Mouse (Mus musculus) splenic B cell, adult 2 months (primary cell): Measurements from ENCODE around the gene Fam228a.
"Not testable (repeated sequence)": the region's sequence is repeated elsewhere in the genome, so short reads cannot be mapped to it uniquely, and the experiment has no call there.

ENCODE experiments used
- DNase-seq: peaks from one replicate; pipeline ENCODE4 v3.0.0-alpha.2; 2011; ENCODE audit warnings: low read depth, low spot score
- H3K27me3 ChIP-seq: 2 replicates; pipeline ENCODE4 v1.6.1; 2012; ENCODE audit warnings: mild to moderate bottlenecking, low read length, moderate library complexity, mixed read lengths; ENCODE audit not compliant: control insufficient read depth, poor library complexity, insufficient read depth, severe bottlenecking
- H3K36me3 ChIP-seq: 2 replicates; pipeline ENCODE4 v1.6.1; 2012; ENCODE audit warnings: mild to moderate bottlenecking, low read length, moderate library complexity, mixed read lengths; ENCODE audit not compliant: control insufficient read depth, poor library complexity, insufficient read depth, severe bottlenecking

Fam228a gene

DNA sequence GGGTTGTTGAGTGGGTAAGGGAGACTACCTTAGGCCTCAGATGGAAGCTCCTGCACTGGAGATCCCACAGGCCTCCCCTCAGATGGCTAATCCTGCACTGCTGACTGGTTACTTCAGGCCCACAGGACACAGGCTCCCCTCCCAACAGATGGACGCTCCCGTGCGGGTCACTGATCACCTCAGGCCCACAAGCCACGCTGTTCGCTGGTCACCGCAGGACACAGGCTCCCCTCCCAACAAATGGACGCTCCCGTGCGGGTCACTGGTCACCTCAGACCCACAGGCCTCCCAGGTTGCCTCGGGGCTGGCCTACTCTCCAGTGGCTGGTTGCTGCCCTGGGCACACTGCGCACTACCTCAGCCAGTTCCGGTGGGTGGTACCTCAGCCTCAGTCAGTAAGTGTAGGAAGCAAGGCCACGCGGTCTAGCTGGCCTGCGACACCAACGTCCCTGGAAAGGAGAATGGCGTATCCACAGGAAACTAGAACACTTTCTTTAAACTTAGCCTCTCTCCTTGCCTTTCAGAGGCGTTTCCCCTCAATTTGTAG, at the start of gene Fam228a:
Gene Fam228a, minus strand, starts transcription at position 400 of the 546 bp plus-strand sequence.
- DNase-seq: no peak
- Histone ChIP-seq H3K27me3 (no peaks in the 10 kb centered on the region), H3K36me3 (no peaks in the 10 kb centered on the region)

DNA sequence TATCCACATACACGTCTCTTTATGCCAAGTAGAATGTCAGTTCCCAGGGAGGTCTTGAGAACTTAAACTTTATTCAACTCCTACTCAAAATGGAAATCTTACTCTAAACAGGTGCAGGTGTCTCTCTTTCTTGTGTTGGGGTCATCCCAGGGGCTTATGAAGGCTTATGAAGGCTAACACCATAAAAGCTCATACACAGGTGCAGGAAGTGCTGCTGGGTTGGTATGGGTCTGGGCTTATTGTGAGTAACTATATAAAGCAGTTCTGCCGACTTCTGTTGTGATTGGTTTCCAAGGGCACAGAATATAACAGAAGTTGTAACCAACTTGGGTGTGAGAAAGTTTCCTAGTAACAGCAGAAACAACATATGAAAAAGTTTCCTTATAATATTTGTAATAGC, 46.2 kb upstream of the Fam228a start:
- Histone ChIP-seq H3K36me3 (no peaks in the 10 kb centered on the region), H3K27me3 (no peaks in the 10 kb centered on the region)
- no peak for DNase-seq

DNA sequence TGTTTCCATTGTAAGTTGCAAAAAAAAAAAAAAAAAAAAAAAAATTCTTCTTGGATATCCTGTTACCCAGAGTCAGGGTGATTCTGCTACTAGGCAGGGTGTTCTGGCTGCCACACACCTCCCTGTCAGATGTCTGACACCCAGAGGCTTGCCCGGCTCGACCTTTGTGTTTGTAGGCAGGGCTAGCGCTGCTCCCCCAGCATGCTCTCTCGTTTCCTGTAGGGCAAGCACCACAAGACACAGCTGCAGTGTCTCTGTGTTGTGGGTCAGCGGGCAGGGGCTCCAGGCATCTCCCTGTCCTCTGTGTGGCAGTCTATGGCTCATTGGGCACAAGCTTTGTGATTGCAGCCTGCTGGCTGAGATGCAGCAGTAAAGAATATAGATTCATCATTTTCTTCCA, 45.4 kb upstream of the Fam228a start:
- H3K27me3 ChIP-seq: no peaks in the 10 kb centered on the region
- no peaks in the 10 kb centered on the region for H3K36me3 ChIP-seq
- DNase-seq: no peak

DNA sequence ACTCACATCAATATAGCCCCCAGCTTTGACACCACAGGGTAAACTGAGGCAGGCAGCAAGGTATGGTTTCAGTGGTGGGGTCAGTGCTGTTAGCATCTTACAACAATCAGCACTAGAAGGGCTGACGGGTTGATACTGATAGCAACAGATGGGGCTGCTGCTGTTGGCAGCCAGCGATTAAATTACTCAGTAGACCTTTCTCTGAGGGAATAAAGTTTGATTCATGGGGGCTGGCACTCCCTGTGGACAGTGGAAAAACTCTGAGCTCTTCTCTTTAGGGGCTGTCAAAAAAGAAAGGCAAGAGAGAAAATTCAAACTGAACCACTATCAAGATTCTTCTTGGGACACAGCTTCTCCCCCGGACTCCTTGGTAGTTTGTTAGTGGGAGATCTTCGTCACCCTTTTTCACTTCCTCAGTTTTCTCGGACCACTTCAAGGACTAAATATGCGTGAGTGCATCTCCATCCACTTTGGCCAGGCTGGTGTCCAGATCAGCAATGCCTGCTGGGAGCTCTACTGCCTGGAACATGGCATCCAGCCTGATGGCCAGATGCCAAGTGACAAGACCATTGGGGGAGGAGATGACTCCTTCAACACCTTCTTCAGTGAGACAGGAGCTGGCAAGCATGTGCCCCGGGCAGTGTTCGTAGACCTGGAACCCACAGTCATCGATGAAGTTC, 43.6 kb upstream of the Fam228a start:
- not testable (repeated sequence) for DNase-seq, H3K27me3 ChIP-seq, H3K36me3 ChIP-seq

DNA sequence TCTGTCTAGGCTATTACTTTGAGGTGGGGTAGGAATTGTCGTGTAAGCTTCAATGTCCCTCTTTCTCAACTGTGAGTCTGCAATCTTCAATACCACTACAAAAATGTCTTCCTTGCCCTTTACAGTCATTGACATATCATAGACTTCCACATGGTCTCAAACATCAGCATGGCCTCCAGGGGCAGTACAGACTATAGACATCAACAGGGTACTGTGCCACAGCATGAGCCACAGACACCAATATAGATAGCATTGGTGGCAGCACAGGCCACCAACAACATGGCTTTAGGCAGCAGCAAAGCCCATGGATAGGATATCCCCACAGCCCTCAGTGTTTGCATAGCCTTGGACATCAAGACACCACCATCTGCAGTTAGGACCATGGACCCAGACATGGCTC, 43.0 kb upstream of the Fam228a start:
- DNase-seq: peak; percentile 6
- H3K27me3 ChIP-seq: no peaks in the 10 kb centered on the region
- H3K36me3 ChIP-seq: no peaks in the 10 kb centered on the region

DNA sequence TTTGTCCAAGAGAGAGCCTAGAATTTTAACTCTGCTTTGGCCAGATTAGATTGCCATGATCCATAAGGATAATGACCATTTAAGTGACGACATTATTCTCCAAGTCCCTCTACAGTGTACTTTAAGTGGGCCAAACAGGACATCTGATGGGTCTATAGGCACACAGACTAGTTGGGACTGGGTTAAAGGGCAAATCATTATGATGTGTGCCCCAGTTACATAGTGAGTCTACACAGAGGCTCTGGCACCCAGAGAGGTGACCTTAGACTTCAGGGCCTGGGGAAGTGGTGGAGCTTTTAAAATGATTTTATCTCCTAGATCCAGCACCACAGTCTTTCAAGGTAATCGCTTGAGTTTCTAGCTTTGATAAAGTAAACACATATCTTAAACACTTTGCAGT, 42.0 kb upstream of the Fam228a start:
- H3K27me3 ChIP-seq: no peaks in the 10 kb centered on the region
- H3K36me3 ChIP-seq: no peaks in the 10 kb centered on the region
- no peak for DNase-seq

DNA sequence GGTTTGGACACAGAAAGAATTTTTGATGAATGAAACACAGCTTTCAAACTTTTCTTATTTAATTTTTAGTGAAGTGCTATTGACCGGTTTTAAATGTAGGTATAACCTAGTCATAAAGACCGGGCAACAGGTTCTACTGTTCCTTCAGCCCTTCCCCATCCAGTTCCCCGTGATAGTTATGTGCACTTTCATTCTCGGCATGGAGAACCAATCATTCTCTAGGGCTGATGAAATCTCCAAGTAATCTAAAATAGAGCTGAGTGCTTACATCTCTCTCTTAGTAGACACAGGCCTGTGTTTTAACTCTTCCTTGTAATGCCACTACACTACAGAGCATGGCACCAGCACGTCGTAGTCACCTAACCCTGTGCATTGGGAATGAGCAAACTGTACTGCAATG, 39.5 kb upstream of the Fam228a start:
- H3K27me3 ChIP-seq: no peaks in the 10 kb centered on the region
- no peaks in the 10 kb centered on the region for H3K36me3 ChIP-seq
- no peak for DNase-seq

DNA sequence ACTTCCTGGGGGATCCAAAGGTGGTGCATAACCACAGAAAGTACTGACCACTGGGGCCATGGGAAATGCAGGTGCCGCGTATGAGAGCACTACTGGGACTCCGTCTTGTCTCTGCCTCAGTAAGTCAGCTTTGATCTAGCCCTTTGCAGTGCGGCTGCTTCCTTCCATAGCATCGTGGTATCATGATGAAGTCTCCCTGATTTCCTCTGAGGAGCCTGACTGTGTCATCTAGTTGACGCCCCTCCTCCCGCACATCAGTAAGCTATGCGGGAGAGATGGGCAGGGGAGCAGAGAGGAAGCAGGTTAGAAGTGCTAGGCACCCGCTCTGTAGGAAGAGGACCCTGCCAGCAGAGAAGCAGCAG, 37.3 kb upstream of the Fam228a start:
- no peaks in the 10 kb centered on the region for H3K27me3 ChIP-seq
- DNase-seq: no peak
- no peaks in the 10 kb centered on the region for H3K36me3 ChIP-seq

DNA sequence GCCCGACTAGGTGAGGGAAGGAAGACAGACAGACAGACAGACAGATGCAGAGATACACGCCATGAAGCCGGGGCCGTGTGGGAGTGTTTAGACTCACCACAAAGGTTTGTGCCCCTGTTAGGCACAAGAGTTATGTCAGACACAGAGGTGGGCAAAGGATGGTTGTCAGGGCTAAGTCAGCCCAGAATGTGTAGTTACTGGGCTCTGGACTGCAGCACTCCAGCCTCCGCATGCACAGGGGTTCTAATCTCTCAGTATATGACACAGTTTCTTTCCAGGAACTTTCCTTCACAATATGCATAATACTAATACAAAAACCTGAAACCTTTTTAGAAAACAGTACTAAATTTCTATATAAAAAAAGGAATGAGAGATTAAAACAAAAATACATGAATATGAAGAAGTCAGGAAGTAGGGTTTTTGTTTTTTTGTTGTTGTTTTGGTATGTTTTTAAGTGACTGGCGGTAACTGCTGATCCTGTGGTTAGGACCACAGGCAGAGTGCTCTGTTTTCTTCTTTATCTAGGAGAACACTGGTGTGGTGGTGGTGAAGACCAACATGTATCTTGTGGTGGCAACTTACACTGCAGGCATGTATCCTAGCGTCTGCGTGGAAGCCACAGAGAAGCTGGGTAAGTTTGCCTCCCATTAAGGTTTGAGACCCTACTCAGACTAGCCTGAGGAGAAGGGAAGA, 36.8 kb upstream of the Fam228a start:
- H3K27me3 ChIP-seq: no peaks in the 10 kb centered on the region
- DNase-seq: no peak
- no peaks in the 10 kb centered on the region for H3K36me3 ChIP-seq

DNA sequence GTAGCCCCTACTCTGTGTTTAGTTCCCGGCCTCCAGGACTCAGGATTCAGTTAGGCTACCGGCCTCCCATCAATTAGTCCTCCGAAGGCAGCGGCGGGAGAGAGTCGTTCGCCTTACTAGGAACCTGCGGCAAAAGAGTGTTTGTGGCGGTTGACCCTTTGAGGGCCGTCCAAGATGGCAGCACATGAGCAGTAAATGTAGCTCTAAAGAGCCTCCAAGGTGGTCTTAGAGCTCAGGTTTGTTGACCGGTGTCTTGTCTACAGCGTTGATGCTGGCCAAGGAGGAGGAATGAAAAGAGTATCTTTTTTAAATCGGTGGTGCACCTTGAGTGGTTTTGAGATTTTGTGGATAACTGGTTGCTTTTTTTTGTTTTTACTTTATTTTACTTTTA, 31.1 kb upstream of the Fam228a start:
- Histone ChIP-seq H3K36me3 (no peaks in the 10 kb centered on the region), H3K27me3 (no peaks in the 10 kb centered on the region; the same call in 1 of the 2 replicates)
- DNase-seq: no peak

DNA sequence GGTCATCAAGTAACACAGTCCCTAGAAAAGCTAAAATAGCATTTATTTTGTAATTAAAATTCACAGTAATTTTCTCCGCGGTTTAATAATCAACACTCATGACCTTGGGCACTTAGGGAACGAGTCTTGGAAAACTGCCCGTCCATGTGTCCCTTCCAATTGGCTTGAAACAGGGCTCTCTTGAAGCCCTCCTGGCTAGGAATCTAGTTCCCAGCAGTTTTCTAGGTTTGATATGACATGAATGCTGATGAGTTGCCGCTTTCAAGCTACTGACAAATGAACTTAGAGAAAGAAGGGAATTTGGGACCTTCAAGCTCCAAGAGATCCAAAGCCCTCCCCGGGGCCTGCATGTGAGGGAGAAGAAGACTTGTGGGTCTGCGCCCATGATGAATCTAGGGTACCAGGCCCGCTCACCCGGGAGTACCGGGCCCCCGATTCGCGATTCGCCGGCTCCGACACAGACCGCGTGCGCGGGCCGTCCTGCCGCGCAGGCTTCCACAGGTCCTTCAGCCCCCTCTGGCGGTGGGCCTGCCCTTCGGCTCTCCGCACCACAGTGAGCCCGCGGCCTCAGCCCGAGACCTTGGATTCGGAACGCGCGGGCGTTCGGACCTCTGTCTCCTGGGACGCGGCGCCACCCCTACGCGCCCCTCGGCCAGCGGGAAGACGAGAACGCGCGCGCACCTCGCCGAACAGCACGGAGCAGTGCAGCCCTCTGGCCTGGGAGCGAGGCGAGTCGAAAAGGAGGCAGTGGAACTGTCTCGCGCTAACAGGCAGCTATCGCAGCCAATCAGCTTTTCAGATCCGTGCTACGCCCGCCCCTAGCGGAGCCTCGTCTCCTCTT, 30.5 kb upstream of the Fam228a start, which contains the start of the genes Pfn4 and Fam228b:
Gene Pfn4, plus strand, starts transcription at position 531 of the 841 bp plus-strand sequence.
Gene Fam228b, minus strand, starts transcription at position 776 of the 841 bp plus-strand sequence.
- no peaks in the 10 kb centered on the region for H3K36me3 ChIP-seq
- no peaks in the 10 kb centered on the region; the same call in 1 of the 2 replicates for H3K27me3 ChIP-seq
- peak; percentile 93 for DNase-seq

DNA sequence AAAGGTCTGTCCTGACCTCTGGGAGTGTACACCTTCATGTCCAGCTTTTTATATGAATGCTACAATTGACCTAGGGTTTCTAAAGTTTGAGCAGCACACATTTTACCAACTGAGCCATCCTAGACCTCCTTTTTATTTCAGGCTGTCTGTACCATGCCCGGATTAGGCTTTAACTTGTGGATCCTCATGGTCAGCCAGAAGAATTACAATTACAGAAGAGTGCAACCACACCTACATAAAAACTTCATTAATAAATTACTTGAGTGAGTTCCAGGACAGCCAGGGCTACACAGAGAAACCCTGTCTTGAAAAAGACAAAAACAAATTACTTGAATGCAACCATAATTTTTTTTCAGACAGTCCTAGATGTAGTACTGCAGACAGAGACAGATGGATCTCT, 18.8 kb upstream of the Fam228a start:
- Histone ChIP-seq H3K27me3 (no peaks in the 10 kb centered on the region), H3K36me3 (no peaks in the 10 kb centered on the region)
- no peak for DNase-seq

DNA sequence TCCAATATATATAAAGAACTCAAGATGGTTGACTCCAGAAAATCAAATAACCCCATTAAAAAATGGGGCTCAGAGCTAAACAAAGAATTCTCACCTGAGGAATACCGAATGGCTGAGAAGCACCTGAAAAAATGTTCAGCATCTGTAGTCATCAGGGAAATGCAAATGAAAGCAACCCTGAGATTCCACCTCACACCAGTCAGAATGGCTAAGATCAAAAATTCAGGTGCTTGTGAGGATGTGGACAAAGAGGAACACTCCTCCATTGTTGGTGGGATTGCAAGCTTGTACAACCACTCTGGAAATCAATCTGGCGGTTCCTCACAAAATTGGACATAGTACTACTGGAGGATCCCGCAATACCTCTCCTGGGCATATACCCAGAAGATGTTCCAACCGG, 16.2 kb upstream of the Fam228a start:
- not testable (repeated sequence) for H3K27me3 ChIP-seq, DNase-seq, H3K36me3 ChIP-seq

DNA sequence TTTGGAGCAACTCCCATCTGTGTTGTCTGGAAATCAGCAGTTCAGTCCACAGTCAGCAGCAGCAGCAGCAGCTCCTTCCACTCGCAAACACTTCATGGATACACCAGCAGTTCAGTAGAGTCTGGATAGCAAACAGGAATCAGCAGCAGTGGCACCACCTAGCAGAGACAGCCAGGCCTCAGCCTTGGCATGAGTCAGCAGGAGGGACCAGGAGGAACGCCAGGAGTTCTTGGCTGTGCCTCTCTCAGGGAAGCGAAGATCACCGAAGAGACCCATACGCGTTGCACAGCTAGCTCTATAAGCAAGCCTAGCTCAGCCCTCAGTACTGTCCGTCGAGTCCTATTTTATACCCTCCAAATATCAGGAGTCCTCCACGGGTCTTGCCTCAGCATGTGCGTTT, 6.3 kb upstream of the Fam228a start:
- DNase-seq: no peak
- H3K36me3 ChIP-seq: no peaks in the 10 kb centered on the region
- H3K27me3 ChIP-seq: no peaks in the 10 kb centered on the region

DNA sequence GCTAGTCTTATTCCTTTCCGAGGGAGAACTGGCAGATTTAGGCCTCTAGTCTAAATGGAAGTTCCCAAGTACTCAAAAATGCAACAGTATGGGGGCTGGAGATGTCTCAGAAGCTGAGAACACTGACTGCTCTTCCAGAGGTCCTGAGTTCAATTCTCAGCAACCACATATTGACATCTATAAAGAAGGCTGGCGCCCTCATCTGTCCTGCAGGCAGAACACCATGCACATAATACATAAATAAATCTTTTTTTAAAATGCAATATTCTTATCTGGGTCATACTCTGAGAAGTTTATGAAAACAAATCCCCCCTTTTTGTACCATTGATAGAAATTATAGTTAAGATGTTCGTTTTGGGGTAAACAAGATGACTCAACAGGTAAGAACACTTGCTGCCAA, 4.0 kb upstream of the Fam228a start:
- Histone ChIP-seq H3K36me3 (no peaks in the 10 kb centered on the region), H3K27me3 (no peaks in the 10 kb centered on the region)
- DNase-seq: peak; percentile 18
